Mouse (Mus musculus): ENCODE measurements at regions not wholly inside any gene's neighbourhood (a gene's known extent, or its start where the extent isn't known, plus 50 kb on each side); places are given as distances from the start of the nearest gene placed in this dataset.

DNA sequence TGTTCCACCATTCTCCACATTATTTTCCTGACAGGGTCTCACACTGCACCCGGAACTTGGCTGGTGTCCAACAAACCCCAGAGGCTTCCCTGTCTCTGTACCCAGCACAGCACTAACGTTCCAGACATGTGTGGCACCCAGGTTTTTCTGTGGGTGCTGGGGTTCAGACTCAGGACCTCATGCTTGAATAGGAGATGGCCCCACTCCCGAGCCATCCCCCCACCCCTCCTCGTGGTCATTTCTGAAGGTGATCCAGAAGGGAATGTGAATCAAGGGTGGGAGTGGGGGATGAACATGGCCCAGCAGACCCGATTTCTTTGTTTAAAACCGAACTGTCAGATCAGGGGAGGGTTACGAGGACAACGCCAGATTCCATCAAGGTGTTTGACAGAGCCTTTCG is 245.6 kb downstream of the Tbc1d1 start:
- Histone ChIP-seq H3K36me3 (ENCODE audit: control insufficient read depth, insufficient read depth, low read length) (no peaks in the 10 kb centered on the region), H3K27me3 (replicated peaks; ENCODE audit: control insufficient read depth, insufficient read depth, low read length) (no peaks in the 10 kb centered on the region), H3K4me3 (ENCODE audit: low read depth, low read length) (no peak overlapping the region), H3K4me2 (ENCODE audit: low read length) (no peak overlapping the region), H3K4me1 (ENCODE audit: control insufficient read depth, insufficient read depth, low read length) (no peaks in the 10 kb centered on the region), H3K9ac (ENCODE audit: low read length) (no peak overlapping the region), H3K9me3 (replicated peaks; ENCODE audit: control insufficient read depth, low read length) (no peaks in the 10 kb centered on the region), H3K27ac (ENCODE audit: low read depth, low read length) (no peak overlapping the region)
- WGBS: 77% methylated on average over 9 of the region's 9 CpGs
- DNase-seq (ENCODE audit: low spot score): no peak
- no peak for ATAC-seq

DNA sequence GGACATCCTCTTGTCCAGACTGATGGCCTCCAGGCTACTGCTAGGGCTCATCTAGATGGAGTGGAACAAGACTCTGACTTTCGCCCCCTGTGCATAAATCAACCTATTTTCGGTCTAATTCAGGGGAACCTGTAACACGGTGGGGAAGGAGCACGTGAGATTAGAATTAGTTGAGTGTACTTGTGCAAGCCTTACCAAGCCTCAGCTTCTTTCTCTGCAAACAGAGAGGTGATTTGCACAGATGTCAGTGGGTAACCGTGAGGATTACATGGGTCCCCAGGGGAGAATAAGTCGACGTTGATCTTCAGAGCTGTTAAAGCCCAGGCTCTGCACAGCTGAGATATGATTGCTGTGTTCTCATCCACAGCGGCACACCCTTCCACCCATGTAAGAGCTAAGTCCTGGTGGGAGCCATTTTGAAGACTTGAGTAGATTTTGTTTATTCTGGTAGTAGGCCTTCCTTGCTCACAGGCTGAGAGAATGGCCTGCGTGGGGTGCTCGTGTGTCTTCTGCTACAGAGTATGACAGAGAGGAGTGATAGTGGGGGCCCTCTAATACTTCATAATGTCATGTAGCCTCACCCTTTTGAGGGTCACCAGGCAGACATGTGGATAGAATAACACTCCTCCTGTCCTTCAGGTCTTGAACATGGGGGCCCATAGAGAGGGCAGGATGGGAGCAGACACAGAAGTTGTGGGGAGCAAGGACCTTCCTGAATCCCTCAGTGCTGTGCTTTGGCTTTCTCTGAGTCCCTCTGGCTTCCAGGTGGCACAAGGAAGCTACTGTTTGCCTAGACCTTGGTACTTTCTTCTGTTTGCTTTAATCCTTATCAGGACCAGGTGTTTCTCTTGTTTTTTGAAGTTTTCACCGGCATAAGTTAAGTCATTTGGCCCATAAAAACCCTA is 247.2 kb downstream of the Tbc1d1 start:
- H3K4me2 ChIP-seq (ENCODE audit: low read length): no peak overlapping the region
- 93% methylated on average over 11 of the region's 11 CpGs for WGBS
- H3K27ac ChIP-seq (ENCODE audit: low read depth, low read length): no peak overlapping the region
- DNase-seq (ENCODE audit: low spot score) (no peak), ATAC-seq (no peak)
- no peaks in the 10 kb centered on the region for H3K4me1 ChIP-seq (ENCODE audit: control insufficient read depth, insufficient read depth, low read length)
- no peak overlapping the region for H3K4me3 ChIP-seq (ENCODE audit: low read depth, low read length)
- no peaks in the 10 kb centered on the region for H3K36me3 ChIP-seq (ENCODE audit: control insufficient read depth, insufficient read depth, low read length)
- H3K27me3 ChIP-seq (replicated peaks; ENCODE audit: control insufficient read depth, insufficient read depth, low read length): no peaks in the 10 kb centered on the region
- H3K9me3 ChIP-seq (replicated peaks; ENCODE audit: control insufficient read depth, low read length): no peaks in the 10 kb centered on the region
- no peak overlapping the region for H3K9ac ChIP-seq (ENCODE audit: low read length)

DNA sequence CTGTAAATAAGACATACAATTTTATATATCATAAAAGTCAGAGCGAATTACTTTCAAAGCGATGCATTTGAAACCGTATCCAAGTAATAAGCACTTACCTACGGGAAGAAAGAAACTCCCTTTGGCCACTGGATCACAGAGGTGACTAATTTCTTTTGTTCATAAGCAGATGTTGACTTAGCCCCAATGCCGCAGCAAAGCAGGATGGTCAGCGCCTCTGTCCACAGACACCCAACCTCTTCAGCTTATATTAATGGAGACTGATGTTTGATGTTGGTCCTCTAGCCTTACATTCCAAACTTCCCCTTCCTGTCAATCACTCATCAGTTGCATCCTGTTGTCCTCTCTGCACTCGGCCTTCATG is 247.9 kb downstream of the Tbc1d1 start:
- H3K9me3 ChIP-seq (replicated peaks; ENCODE audit: control insufficient read depth, low read length): no peaks in the 10 kb centered on the region
- H3K36me3 ChIP-seq (ENCODE audit: control insufficient read depth, insufficient read depth, low read length): no peaks in the 10 kb centered on the region
- no peak overlapping the region for H3K27ac ChIP-seq (ENCODE audit: low read depth, low read length)
- H3K27me3 ChIP-seq (replicated peaks; ENCODE audit: control insufficient read depth, insufficient read depth, low read length): no peaks in the 10 kb centered on the region
- H3K4me3 ChIP-seq (ENCODE audit: low read depth, low read length): no peak overlapping the region
- no peaks in the 10 kb centered on the region for H3K4me1 ChIP-seq (ENCODE audit: control insufficient read depth, insufficient read depth, low read length)
- H3K9ac ChIP-seq (ENCODE audit: low read length): no peak overlapping the region
- ATAC-seq: no peak
- WGBS: 96% methylated on average over 7 of the region's 7 CpGs
- DNase-seq (ENCODE audit: low spot score): no peak
- H3K4me2 ChIP-seq (ENCODE audit: low read length): no peak overlapping the region

DNA sequence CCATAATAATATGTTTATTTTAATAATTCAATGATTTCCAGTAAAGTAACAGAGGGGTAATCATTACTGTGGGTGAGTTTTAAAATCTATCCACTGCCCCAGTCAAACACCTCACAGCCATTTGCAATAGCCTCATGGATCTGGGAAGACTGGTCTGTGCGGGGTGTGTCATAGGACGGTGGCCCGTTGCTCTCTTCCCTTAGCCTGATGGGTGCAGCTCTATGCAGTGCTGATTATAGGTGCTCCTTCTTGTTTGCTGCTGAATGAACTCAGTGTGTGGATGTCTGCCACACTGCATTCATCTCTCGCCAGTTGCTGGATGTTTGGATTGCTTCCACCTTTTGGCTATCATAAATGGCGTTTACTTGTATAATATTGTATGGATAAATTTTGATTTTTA is 248.4 kb downstream of the Tbc1d1 start:
- ATAC-seq (no peak), DNase-seq (ENCODE audit: low spot score) (no peak)
- H3K4me2 ChIP-seq (ENCODE audit: low read length): no peak overlapping the region
- H3K27me3 ChIP-seq (replicated peaks; ENCODE audit: control insufficient read depth, insufficient read depth, low read length): no peaks in the 10 kb centered on the region
- WGBS: 94% methylated on average over 5 of the region's 5 CpGs
- H3K4me3 ChIP-seq (ENCODE audit: low read depth, low read length): no peak overlapping the region
- no peaks in the 10 kb centered on the region for H3K4me1 ChIP-seq (ENCODE audit: control insufficient read depth, insufficient read depth, low read length)
- H3K9ac ChIP-seq (ENCODE audit: low read length): no peak overlapping the region
- H3K27ac ChIP-seq (ENCODE audit: low read depth, low read length): no peak overlapping the region
- H3K9me3 ChIP-seq (replicated peaks; ENCODE audit: control insufficient read depth, low read length): no peaks in the 10 kb centered on the region
- H3K36me3 ChIP-seq (ENCODE audit: control insufficient read depth, insufficient read depth, low read length): no peaks in the 10 kb centered on the region

DNA sequence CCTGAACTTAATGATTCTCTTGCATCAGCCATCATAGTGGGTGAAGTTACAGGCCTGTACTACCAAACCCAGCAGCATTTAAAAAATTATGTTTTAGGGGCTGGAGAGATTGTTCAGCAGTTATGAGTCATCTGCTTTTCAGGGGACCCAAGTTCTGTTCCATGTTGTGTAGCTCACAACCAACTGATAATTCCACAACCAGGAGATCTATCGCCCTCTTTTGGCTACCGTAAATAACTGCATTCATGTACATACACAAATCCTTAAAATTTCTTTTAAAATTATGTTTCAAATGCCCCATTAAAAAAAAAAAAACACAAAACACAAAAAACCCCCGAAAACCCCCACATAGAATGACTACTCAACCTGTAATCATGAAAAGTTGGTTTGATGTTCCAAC is 252.8 kb downstream of the Tbc1d1 start:
- H3K4me3 ChIP-seq (ENCODE audit: low read depth, low read length): no peak overlapping the region

DNA sequence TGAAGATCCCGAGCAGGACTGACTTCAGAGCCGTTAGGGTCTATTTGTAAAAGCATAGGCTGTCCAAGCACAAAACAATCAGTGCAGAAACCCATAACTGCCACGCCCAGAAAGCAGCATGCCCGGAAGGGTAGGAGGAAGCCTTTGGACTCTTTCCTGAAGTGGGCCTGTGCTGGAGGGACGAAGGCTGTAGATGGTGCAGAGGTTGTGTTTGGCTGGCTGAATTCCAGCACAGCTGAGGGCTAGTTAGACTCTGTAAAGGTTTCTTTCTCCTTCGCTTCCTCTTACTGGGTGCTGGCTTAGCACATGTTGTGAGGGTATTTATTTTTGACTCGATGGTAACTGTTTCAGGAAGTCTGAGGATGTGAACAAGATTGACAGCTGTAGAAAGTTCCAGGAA is 254.5 kb downstream of the Tbc1d1 start:
- H3K27ac ChIP-seq (ENCODE audit: low read depth, low read length): no peak overlapping the region
- H3K9ac ChIP-seq (ENCODE audit: low read length): no peak overlapping the region
- no peaks in the 10 kb centered on the region for H3K4me1 ChIP-seq (ENCODE audit: control insufficient read depth, insufficient read depth, low read length)
- ATAC-seq (no peak; the same call in 1 of the 2 replicates), DNase-seq (ENCODE audit: low spot score) (peak; percentile 20)
- no peak overlapping the region for H3K4me2 ChIP-seq (ENCODE audit: low read length)
- no peaks in the 10 kb centered on the region for H3K36me3 ChIP-seq (ENCODE audit: control insufficient read depth, insufficient read depth, low read length)
- WGBS: 74% methylated on average over 7 of the region's 7 CpGs
- H3K9me3 ChIP-seq (replicated peaks; ENCODE audit: control insufficient read depth, low read length): no peaks in the 10 kb centered on the region
- no peaks in the 10 kb centered on the region for H3K27me3 ChIP-seq (replicated peaks; ENCODE audit: control insufficient read depth, insufficient read depth, low read length)
- no peak overlapping the region for H3K4me3 ChIP-seq (ENCODE audit: low read depth, low read length)

More for the DNA sequence above, 252.8 kb downstream of the Tbc1d1 start:
- Histone ChIP-seq H3K27me3 (replicated peaks; ENCODE audit: control insufficient read depth, insufficient read depth, low read length) (no peaks in the 10 kb centered on the region), H3K9me3 (replicated peaks; ENCODE audit: control insufficient read depth, low read length) (no peaks in the 10 kb centered on the region), H3K4me1 (ENCODE audit: control insufficient read depth, insufficient read depth, low read length) (no peaks in the 10 kb centered on the region), H3K27ac (ENCODE audit: low read depth, low read length) (no peak overlapping the region), H3K9ac (ENCODE audit: low read length) (no peak overlapping the region), H3K36me3 (ENCODE audit: control insufficient read depth, insufficient read depth, low read length) (no peaks in the 10 kb centered on the region), H3K4me2 (ENCODE audit: low read length) (no peak overlapping the region)
- WGBS: 80% methylated on average over 3 of the region's 3 CpGs
- DNase-seq (ENCODE audit: low spot score): no peak
- ATAC-seq: no peak

DNA sequence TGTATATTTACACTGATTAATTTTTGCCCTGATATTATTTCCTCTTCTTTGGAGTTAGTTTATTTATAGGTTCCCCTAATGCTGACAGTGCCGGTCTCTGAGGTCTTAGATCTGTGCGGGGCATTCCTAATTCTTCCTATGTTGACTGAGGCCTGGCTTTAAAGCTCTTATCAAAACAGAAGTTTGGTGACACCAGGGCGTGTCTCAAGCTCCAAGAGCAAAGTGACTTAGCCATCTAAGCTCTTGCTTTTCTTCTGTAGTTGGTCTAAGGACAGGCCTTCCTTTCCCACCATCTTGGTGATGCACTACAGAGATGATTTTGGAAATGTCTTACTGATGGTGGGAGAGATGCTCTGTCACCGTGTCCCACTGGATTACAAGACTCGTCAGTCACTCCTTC is 258.4 kb downstream of the Tbc1d1 start:
- no peaks in the 10 kb centered on the region for H3K4me1 ChIP-seq (ENCODE audit: control insufficient read depth, insufficient read depth, low read length)
- ATAC-seq (no peak), DNase-seq (ENCODE audit: low spot score) (no peak)
- H3K9ac ChIP-seq (ENCODE audit: low read length): no peak overlapping the region
- no peak overlapping the region for H3K4me2 ChIP-seq (ENCODE audit: low read length)
- 91% methylated on average over 5 of the region's 5 CpGs for WGBS
- H3K9me3 ChIP-seq (replicated peaks; ENCODE audit: control insufficient read depth, low read length): no peaks in the 10 kb centered on the region
- H3K27me3 ChIP-seq (replicated peaks; ENCODE audit: control insufficient read depth, insufficient read depth, low read length): no peaks in the 10 kb centered on the region
- H3K27ac ChIP-seq (ENCODE audit: low read depth, low read length): no peak overlapping the region
- no peaks in the 10 kb centered on the region for H3K36me3 ChIP-seq (ENCODE audit: control insufficient read depth, insufficient read depth, low read length)
- H3K4me3 ChIP-seq (ENCODE audit: low read depth, low read length): no peak overlapping the region

DNA sequence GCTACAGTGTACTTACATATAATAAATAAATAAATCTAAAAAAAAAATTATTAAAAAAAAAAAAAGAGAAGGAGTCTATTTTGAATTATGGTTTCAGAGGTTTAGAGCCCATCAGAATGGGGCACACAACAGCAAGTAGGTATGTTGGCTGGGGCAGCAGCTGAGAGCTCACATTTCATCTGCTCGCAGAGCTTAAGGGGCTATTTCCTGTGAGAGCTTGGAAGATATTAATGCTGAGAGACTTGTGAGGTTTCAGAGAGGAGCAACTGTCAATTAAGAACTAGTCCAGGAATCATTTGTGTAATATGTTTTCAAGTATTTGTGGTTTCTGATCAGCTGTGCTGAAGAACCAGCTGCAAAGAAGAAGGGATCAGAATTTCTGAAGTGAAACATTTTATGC is 263.3 kb downstream of the Tbc1d1 start:
- H3K4me2 ChIP-seq (ENCODE audit: low read length): no peak overlapping the region

DNA sequence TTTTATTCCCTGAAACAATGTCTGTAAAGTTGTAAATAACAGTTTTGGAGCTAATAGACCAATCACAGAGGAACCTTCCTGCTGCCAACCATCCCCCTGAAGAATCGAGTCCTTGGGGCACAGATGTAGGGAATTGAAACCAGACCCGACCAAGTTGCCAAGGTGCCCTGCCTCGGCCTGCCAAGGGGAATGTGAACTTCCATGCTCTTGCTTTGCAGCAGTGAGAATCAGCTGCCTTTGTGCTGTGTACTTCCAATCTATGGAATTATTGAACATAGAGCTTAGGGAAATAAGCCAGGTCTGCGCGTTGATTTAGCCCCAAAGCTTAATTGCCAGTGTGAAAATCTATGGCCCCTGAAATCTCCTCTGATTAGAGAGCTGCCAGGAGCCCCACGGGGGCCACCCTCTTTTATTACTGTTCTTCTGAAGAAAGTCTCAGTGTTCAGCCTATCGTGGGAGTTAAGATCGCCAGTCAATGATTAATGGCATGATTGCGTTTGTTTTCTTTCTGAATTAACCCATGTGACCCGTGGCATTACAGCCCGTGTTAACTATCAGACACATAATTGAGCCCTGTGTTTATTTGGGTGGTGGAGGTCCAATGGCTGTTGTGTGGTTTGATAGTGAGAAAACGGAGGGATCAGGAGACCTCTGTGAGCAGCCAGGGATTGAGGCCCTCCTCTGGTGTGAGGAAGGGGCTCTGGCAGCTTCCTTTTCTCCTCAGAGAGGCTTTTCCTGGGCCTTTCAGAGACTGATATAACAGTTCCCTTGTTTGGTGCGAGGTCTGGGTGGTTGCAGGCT is 266.9 kb downstream of the Tbc1d1 start:
- peak; percentile 80 for DNase-seq (ENCODE audit: low spot score)
- ATAC-seq: peak; percentile 92
- H3K4me1 ChIP-seq (ENCODE audit: control insufficient read depth, insufficient read depth, low read length): no peaks in the 10 kb centered on the region
- 0 out of 2 replicates have a peak, but pooled peaks cover 3% of the 10 kb centered on the region for H3K9me3 ChIP-seq (replicated peaks; ENCODE audit: control insufficient read depth, low read length)
- WGBS: 10% methylated on average over 13 of the region's 13 CpGs
- peak overlapping the region; percentile 41; the same call in 1 of the 2 replicates for H3K27ac ChIP-seq (ENCODE audit: low read depth, low read length)
- H3K4me3 ChIP-seq (ENCODE audit: low read depth, low read length): no peak overlapping the region
- no peaks in the 10 kb centered on the region for H3K27me3 ChIP-seq (replicated peaks; ENCODE audit: control insufficient read depth, insufficient read depth, low read length)
- H3K36me3 ChIP-seq (ENCODE audit: control insufficient read depth, insufficient read depth, low read length): no peaks in the 10 kb centered on the region
- no peak overlapping the region for H3K4me2 ChIP-seq (ENCODE audit: low read length)
- no peak overlapping the region for H3K9ac ChIP-seq (ENCODE audit: low read length)

More for the DNA sequence above, 263.3 kb downstream of the Tbc1d1 start:
- Histone ChIP-seq H3K27ac (ENCODE audit: low read depth, low read length) (no peak overlapping the region), H3K9me3 (replicated peaks; ENCODE audit: control insufficient read depth, low read length) (0 out of 2 replicates have a peak, but pooled peaks cover 3% of the 10 kb centered on the region), H3K4me1 (ENCODE audit: control insufficient read depth, insufficient read depth, low read length) (no peaks in the 10 kb centered on the region), H3K27me3 (replicated peaks; ENCODE audit: control insufficient read depth, insufficient read depth, low read length) (no peaks in the 10 kb centered on the region), H3K9ac (ENCODE audit: low read length) (no peak overlapping the region), H3K4me3 (ENCODE audit: low read depth, low read length) (no peak overlapping the region), H3K36me3 (ENCODE audit: control insufficient read depth, insufficient read depth, low read length) (no peaks in the 10 kb centered on the region)
- 83% methylated on average over 1 of the region's 1 CpGs for WGBS
- ATAC-seq (no peak), DNase-seq (ENCODE audit: low spot score) (no peak)

All from forebrain, embryonic 14.5 days (tissue).